In genomic region chr10:58447280-58447781, GRCm38 (mm10) we compare ENCODE assay signal across 8 mouse cellular contexts. TPM values are rescaled to one million over a fixed set of nuclear protein-coding genes. Genes with fewer than 3 reads are reported as not detected.
DNase-seq lines count a peak whose midpoint lies in the region; ATAC-seq and TF ChIP-seq lines count a peak whose summit lies in the region.

No protein-coding gene starts in this region.

- H3K4me2 ChIP-seq in hindbrain, embryonic 12.5 days (replicated peaks), result peak overlapping the region; percentile 69
- H3K4me2 ChIP-seq in stomach, embryonic 15.5 days, result peak overlapping the region; percentile 45

- 1% methylated on average over 29 of the region's 32 CpGs for WGBS in hindbrain, embryonic 12.5 days
- under 1% methylated on average over 32 of the region's 32 CpGs for WGBS in stomach, embryonic 15.5 days

- peak overlapping the region; percentile 93 for H3K4me3 ChIP-seq in gastrocnemius, adult 2 months
- peak overlapping the region; percentile 100 for H3K4me3 ChIP-seq in hindbrain, embryonic 12.5 days
- H3K4me3 ChIP-seq in stomach, embryonic 15.5 days (replicated peaks), result peak overlapping the region; percentile 96

- H3K4me1 ChIP-seq in hindbrain, embryonic 12.5 days, result peaks cover 10% of the 10 kb centered on the region
- peaks cover 7% of the 10 kb centered on the region; the same call in 1 of the 2 replicates for H3K4me1 ChIP-seq in stomach, embryonic 15.5 days

- TF ChIP-seq CTCF in gastrocnemius, adult 2 months (IDR thresholded peaks at IDR 0.05), result peak; percentile 5; the same call in 1 of the 2 replicates

- no peaks in the 10 kb centered on the region for H3K9me3 ChIP-seq in hindbrain, embryonic 12.5 days (replicated peaks)
- H3K9me3 ChIP-seq in stomach, embryonic 15.5 days, result no peaks in the 10 kb centered on the region

- H3K9ac ChIP-seq in hindbrain, embryonic 12.5 days, result peak overlapping the region; percentile 97
- peak overlapping the region; percentile 92 for H3K9ac ChIP-seq in stomach, embryonic 15.5 days

- no peak; the same call in 1 of the 2 replicates for ATAC-seq in hindbrain, embryonic 12.5 days (ENCODE audit: low FRiP score)
- peak; percentile 43; the same call in 1 of the 2 replicates for ATAC-seq in stomach, embryonic 15.5 days (ENCODE audit: insufficient read depth, low FRiP score, low read depth)

- intact Hi-C loops in gastrocnemius, adult 2 months (cut with DNase I), result loop anchor here (1.0 to 5.0 kb wide), 3 partner anchors 40 to 88 kb away; partner anchors contain the start of gene Ccdc138
- intact Hi-C loops in gastrocnemius, postnatal 14 days (cut with DNase I; ENCODE audit: low total_unique reads), result no loop called here

- no peaks in the 10 kb centered on the region for H3K36me3 ChIP-seq in hindbrain, embryonic 12.5 days
- H3K36me3 ChIP-seq in stomach, embryonic 15.5 days, result 0 out of 2 replicates have a peak, but pooled peaks cover 3% of the 10 kb centered on the region

- DNase-seq in gastrocnemius, adult 2 months, result no peak
- no peak for DNase-seq in gastrocnemius, postnatal 14 days
- DNase-seq in 416B (ENCODE audit: low read depth), result peak; percentile 69
- DNase-seq in c-Kit-positive CD71-negative TER-119-negative erythroid progenitor cells, embryonic 14.5 days (ENCODE audit: low read depth), result peak; percentile 25
- DNase-seq in lung, postnatal 36 days, result peak; percentile 33
- no peak for DNase-seq in layer of hippocampus, postnatal 10 days (ENCODE audit: low spot score in 2 of 2)

- no peaks in the 10 kb centered on the region for H3K27me3 ChIP-seq in hindbrain, embryonic 12.5 days
- H3K27me3 ChIP-seq in stomach, embryonic 15.5 days (replicated peaks), result no peaks in the 10 kb centered on the region

- peak overlapping the region; percentile 94 for H3K27ac ChIP-seq in gastrocnemius, adult 2 months
- peak overlapping the region; percentile 92 for H3K27ac ChIP-seq in hindbrain, embryonic 12.5 days
- peak overlapping the region; percentile 97 for H3K27ac ChIP-seq in stomach, embryonic 15.5 days

RNA-seq across cellular contexts. Expression of gene Ranbp2, which starts 0.6 kb away (rescaled TPM):
- 10 to 100 TPM; 48.5 to 48.9 TPM for total RNA-seq in gastrocnemius, adult 2 months (2021)
- 10 to 100 TPM; 45.3 to 45.6 TPM for total RNA-seq in gastrocnemius, postnatal 14 days (2021)
- 30.5 and 31.6 TPM in 2 replicates for polyA plus RNA-seq in hindbrain, embryonic 12.5 days (2016; fragmentation: Nextera tagmentation; extraction: Ambion mirVana)
- 23.2 and 24.4 TPM in 2 replicates for polyA plus RNA-seq in stomach, embryonic 15.5 days (2015; fragmentation: Nextera tagmentation; extraction: Ambion mirVana)
- 10 to 100 TPM; 63.9 to 65.9 TPM for total RNA-seq in layer of hippocampus, postnatal 10 days (2021)

RNA-seq across cellular contexts. Expression of gene Ccdc138, which starts 50.4 kb away (rescaled TPM):
- total RNA-seq in gastrocnemius, adult 2 months (2021), result under 1 TPM; 0.18 to 0.20 TPM
- under 1 TPM; 0.35 to 0.74 TPM for total RNA-seq in gastrocnemius, postnatal 14 days (2021)
- polyA plus RNA-seq in hindbrain, embryonic 12.5 days (2016; fragmentation: Nextera tagmentation; extraction: Ambion mirVana), result 11.4 and 13.2 TPM in 2 replicates
- polyA plus RNA-seq in stomach, embryonic 15.5 days (2015; fragmentation: Nextera tagmentation; extraction: Ambion mirVana), result 7.7 and 9.3 TPM in 2 replicates
- total RNA-seq in layer of hippocampus, postnatal 10 days (2021), result 1 to 10 TPM; 6.2 to 7.8 TPM

Comparison
In these comparisons a context has a peak if more than half of its experiments do, and no peak if none do; other contexts are left out.
1. DNase-seq: peak in 416B (single experiment), c-Kit-positive CD71-negative TER-119-negative erythroid progenitor cells, embryonic 14.5 days (single experiment) and lung, postnatal 36 days (single experiment); none in gastrocnemius, adult 2 months (single experiment), gastrocnemius, postnatal 14 days (single experiment) and layer of hippocampus, postnatal 10 days (0 of 2).
2. RNA of gene Ccdc138, which starts 50.4 kb away (total RNA-seq): 6.2 to 7.8 TPM in layer of hippocampus, postnatal 10 days; 0.35 to 0.74 TPM in gastrocnemius, postnatal 14 days and 0.18 to 0.20 TPM in gastrocnemius, adult 2 months; every median in the first group is over 4 times any median in the second.
3. Peak in every context shown above with its lines, with median percentiles within 50 percentile points of each other: H3K27ac ChIP-seq and H3K4me3 ChIP-seq.